Mouse (Mus musculus): ENCODE measurements around the gene Spns1. TPM values are rescaled to one million over a fixed set of nuclear protein-coding genes. Genes with fewer than 3 reads are reported as not detected.
"Not testable (repeated sequence)": the region's sequence is repeated elsewhere in the genome, so short reads cannot be mapped to it uniquely, and the experiment has no call there.

Gene Spns1
- polyA plus RNA-seq, 1 experiment from 2014 or later, result 63.4 TPM

DNA sequence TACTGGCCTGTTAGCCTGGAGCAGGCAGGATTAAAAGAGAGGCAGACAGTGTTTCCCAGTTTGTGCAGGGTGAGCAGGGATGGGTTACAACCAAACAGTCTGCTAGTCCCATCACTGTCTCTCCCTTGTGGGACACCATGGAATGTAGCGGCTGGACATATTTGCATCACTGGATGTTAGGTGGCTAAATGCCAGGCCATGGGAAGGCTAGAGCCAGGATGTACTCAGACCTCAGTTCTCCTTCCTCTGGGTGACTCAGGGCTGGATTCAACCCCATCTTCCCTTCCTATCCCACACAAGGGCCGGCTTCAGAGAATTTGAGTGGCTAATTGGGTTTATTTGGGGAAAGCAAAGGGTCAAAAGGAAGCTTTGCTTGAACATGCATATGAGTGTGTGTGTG, 31.4 kb upstream of the Spns1 start:
- H3K36me3 ChIP-seq (ENCODE audit: control insufficient read depth, insufficient read depth, low read length), result no peaks in the 10 kb centered on the region
- WGBS, result 83% methylated on average over 2 of the region's 2 CpGs

DNA sequence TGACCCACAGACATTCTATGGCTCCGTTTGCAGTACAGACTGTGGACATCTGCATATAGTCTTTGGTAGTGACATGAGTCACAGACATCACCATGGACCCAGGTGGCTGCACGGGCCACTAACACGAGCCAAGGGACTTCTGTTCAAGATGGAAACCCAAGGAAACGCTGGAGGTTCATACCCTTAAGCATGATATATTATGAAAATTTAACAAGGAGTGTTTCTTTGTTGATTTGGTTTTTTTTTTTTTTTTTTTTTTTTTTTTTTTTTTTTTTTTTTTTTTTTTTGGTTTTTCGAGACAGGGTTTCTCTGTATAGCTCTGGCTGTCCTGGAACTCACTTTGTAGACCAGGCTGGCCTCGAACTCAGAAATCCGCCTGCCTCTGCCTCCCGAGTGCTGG, 25.3 kb upstream of the Spns1 start:
- 85% methylated on average over 7 of the region's 8 CpGs for whole genome bisulfite sequencing
- ATAC-seq (ENCODE audit: low read depth), result not testable (repeated sequence)

More for the DNA sequence above, 31.4 kb upstream of the Spns1 start:
- H3K27me3 ChIP-seq (ENCODE audit: control insufficient read depth, insufficient read depth, low read length), result no peaks in the 10 kb centered on the region
- no peaks in the 10 kb centered on the region for H3K4me1 ChIP-seq (ENCODE audit: control insufficient read depth, insufficient read depth, low read length)
- no peak overlapping the region for H3K27ac ChIP-seq (ENCODE audit: low read depth, low read length)
- no peak overlapping the region for H3K4me3 ChIP-seq (ENCODE audit: low read depth, low read length)
- H3K4me2 ChIP-seq (ENCODE audit: low read depth, low read length), result no peak overlapping the region
- H3K9me3 ChIP-seq (ENCODE audit: control insufficient read depth, low read length), result no peaks in the 10 kb centered on the region
- H3K9ac ChIP-seq (replicated peaks; ENCODE audit: low read depth, low read length), result no peak overlapping the region
- no peak for ATAC-seq (ENCODE audit: low read depth)

DNA sequence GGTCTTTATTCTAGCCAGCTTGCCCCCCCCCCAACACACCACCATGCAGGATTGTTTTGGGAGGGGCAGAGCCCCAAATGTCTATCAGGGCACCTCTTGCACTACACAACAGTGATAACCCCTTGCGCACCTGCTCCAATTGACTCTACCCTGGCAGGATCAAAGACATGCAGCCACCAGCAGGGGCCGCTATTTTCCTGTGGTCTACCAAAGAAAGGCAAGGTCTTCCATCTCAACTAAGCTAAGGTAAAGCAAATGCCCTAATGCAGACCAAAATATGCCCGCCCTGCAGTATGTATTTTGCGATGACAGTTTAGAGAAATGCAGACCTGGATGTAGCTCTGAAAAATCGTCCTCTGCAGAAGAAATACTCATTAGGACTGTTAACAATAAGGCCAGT, 22.3 kb upstream of the Spns1 start:
- ATAC-seq (ENCODE audit: low read depth), result no peak
- Histone ChIP-seq H3K9ac (replicated peaks; ENCODE audit: low read depth, low read length) (no peak overlapping the region), H3K4me1 (ENCODE audit: control insufficient read depth, insufficient read depth, low read length) (no peaks in the 10 kb centered on the region), H3K9me3 (ENCODE audit: control insufficient read depth, low read length) (no peaks in the 10 kb centered on the region), H3K36me3 (ENCODE audit: control insufficient read depth, insufficient read depth, low read length) (no peaks in the 10 kb centered on the region), H3K4me3 (ENCODE audit: low read depth, low read length) (no peak overlapping the region), H3K27ac (ENCODE audit: low read depth, low read length) (no peak overlapping the region), H3K4me2 (ENCODE audit: low read depth, low read length) (no peak overlapping the region), H3K27me3 (ENCODE audit: control insufficient read depth, insufficient read depth, low read length) (no peaks in the 10 kb centered on the region)
- 13% methylated on average over 5 of the region's 5 CpGs for WGBS

More for the DNA sequence above, 25.3 kb upstream of the Spns1 start:
- H3K4me1 ChIP-seq (ENCODE audit: control insufficient read depth, insufficient read depth, low read length); H3K9ac ChIP-seq (replicated peaks; ENCODE audit: low read depth, low read length); H3K36me3 ChIP-seq (ENCODE audit: control insufficient read depth, insufficient read depth, low read length); H3K4me2 ChIP-seq (ENCODE audit: low read depth, low read length); H3K27ac ChIP-seq (ENCODE audit: low read depth, low read length); H3K4me3 ChIP-seq (ENCODE audit: low read depth, low read length); H3K9me3 ChIP-seq (ENCODE audit: control insufficient read depth, low read length); H3K27me3 ChIP-seq (ENCODE audit: control insufficient read depth, insufficient read depth, low read length): not testable (repeated sequence)

- H3K27me3 ChIP-seq (ENCODE audit: control insufficient read depth, insufficient read depth, low read length), result no peaks in the 10 kb centered on the region
- 95% methylated on average over 4 of the region's 4 CpGs for WGBS
- H3K36me3 ChIP-seq (ENCODE audit: control insufficient read depth, insufficient read depth, low read length), result no peaks in the 10 kb centered on the region
- H3K9me3 ChIP-seq (ENCODE audit: control insufficient read depth, low read length), result no peaks in the 10 kb centered on the region
- ATAC-seq (ENCODE audit: low read depth), result no peak
- no peak overlapping the region for H3K27ac ChIP-seq (ENCODE audit: low read depth, low read length)
- H3K4me1 ChIP-seq (ENCODE audit: control insufficient read depth, insufficient read depth, low read length), result no peaks in the 10 kb centered on the region
- H3K4me3 ChIP-seq (ENCODE audit: low read depth, low read length), result no peak overlapping the region
- no peak overlapping the region for H3K9ac ChIP-seq (replicated peaks; ENCODE audit: low read depth, low read length)
- no peak overlapping the region for H3K4me2 ChIP-seq (ENCODE audit: low read depth, low read length)
Observed at GRCm38 (mm10) chr7:126397822-126398221, 20.6 kb upstream of the Spns1 start.

GRCm38 (mm10) chr7:126397221-126397620, 20.0 kb upstream of the Spns1 start:
- Histone ChIP-seq H3K4me2 (ENCODE audit: low read depth, low read length) (no peak overlapping the region), H3K9me3 (ENCODE audit: control insufficient read depth, low read length) (no peaks in the 10 kb centered on the region), H3K36me3 (ENCODE audit: control insufficient read depth, insufficient read depth, low read length) (no peaks in the 10 kb centered on the region), H3K4me3 (ENCODE audit: low read depth, low read length) (no peak overlapping the region), H3K9ac (replicated peaks; ENCODE audit: low read depth, low read length) (no peak overlapping the region), H3K4me1 (ENCODE audit: control insufficient read depth, insufficient read depth, low read length) (no peaks in the 10 kb centered on the region), H3K27ac (ENCODE audit: low read depth, low read length) (no peak overlapping the region), H3K27me3 (ENCODE audit: control insufficient read depth, insufficient read depth, low read length) (no peaks in the 10 kb centered on the region)
- ATAC-seq (ENCODE audit: low read depth), result no peak
- 61% methylated on average over 6 of the region's 6 CpGs for WGBS

DNA sequence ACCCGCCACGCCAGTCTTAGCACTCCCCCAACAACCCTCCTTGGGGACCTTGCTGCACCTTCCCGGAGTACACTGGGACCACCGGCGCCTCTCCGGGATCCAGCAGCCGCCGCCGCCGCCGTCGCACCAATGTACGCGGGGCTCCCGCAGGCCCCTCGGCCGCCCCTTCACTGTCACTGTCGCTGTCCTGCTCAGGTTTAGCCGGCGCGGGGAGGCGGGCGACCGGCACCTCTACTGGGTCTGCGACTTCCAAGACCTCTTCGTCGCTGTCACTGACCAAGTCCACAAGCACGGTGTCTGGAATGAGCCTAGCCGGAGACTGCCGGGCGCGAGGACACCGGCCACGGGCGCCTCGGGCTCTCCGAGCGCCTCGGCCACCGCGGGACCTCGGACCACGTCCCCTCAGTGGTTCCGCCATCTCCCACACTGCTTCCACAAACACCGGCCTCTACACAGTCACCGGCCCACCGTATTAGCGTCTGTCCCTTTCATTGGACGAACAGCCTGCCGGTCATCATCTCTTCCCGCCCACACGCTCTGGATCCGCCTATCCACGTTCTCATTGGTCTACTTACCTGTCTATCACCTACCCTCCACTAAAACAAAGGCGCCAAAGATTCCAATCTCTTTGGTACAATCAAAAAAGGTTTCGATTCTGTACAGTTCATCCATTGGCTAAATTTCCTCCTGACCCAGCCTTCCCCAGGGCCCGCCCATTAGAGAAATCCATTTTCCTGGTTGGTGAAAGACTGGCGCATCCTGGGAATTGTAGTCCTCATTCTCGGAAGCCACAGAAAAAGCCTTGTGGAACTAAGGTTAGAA, 19.3 kb upstream of the Spns1 start, which contains the start of gene Nfatc2ip:
Nfatc2ip (minus strand) TSS at position 440 of the 822 bp plus-strand sequence.
- ATAC-seq (ENCODE audit: low read depth), result peak; percentile 100
- Histone ChIP-seq H3K27me3 (ENCODE audit: control insufficient read depth, insufficient read depth, low read length) (no peaks in the 10 kb centered on the region), H3K9ac (replicated peaks; ENCODE audit: low read depth, low read length) (peak within 1 kb of the TSS; percentile 82), H3K27ac (ENCODE audit: low read depth, low read length) (peak within 1 kb of the TSS; percentile 73; the same call in 1 of the 2 replicates), H3K4me1 (ENCODE audit: control insufficient read depth, insufficient read depth, low read length) (no peaks in the 10 kb centered on the region), H3K36me3 (ENCODE audit: control insufficient read depth, insufficient read depth, low read length) (no peaks in the 10 kb centered on the region), H3K9me3 (ENCODE audit: control insufficient read depth, low read length) (no peaks in the 10 kb centered on the region), H3K4me2 (ENCODE audit: low read depth, low read length) (peak within 1 kb of the TSS; percentile 80), H3K4me3 (ENCODE audit: low read depth, low read length) (peak within 1 kb of the TSS; percentile 86)
- under 1% methylated on average over 58 of the region's 59 CpGs for WGBS

DNA sequence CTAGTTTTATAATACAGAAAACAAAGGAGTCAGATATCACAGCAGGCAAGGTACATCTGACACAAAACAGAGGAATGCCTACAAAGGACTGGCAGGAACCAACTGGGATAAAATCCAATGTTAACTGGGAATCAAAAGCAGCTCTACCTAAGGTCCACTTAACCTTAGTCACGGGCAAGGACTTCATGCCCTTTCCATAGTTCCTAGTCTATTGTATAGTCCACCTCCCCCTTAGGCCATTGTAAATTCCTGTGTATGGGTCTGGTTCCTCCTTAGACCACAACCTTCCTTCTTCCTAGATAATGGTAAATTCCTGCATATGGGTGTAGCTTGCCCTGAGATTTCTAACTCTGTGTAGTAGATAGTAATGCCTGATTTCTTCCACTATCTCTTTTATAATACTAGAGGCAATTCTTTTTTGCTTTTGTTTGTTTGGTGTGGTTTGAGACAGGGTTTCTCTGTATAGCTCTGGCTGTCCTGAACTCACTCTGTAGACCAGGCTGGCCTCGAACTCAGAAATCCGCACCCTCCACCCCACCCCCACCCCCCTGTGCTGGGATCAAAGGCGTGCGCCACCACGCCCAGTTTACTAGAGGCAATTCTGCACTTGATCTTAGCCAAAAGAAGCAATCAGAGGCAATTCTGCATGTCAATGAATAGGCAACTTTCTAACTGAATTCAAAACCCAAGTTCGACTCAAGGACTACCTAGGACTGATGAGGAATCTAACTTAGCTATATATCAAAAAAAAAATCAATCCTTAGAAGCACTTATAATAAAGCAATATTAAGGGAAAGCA, 15.0 kb upstream of the Spns1 start:
- not testable (repeated sequence) for H3K27me3 ChIP-seq (ENCODE audit: control insufficient read depth, insufficient read depth, low read length); H3K9ac ChIP-seq (replicated peaks; ENCODE audit: low read depth, low read length); ATAC-seq (ENCODE audit: low read depth); H3K4me1 ChIP-seq (ENCODE audit: control insufficient read depth, insufficient read depth, low read length); H3K36me3 ChIP-seq (ENCODE audit: control insufficient read depth, insufficient read depth, low read length); H3K27ac ChIP-seq (ENCODE audit: low read depth, low read length); H3K4me3 ChIP-seq (ENCODE audit: low read depth, low read length); H3K9me3 ChIP-seq (ENCODE audit: control insufficient read depth, low read length); H3K4me2 ChIP-seq (ENCODE audit: low read depth, low read length)
- 95% methylated on average over 7 of the region's 7 CpGs for WGBS

- H3K4me1 ChIP-seq (ENCODE audit: control insufficient read depth, insufficient read depth, low read length), result no peaks in the 10 kb centered on the region
- H3K4me2 ChIP-seq (ENCODE audit: low read depth, low read length), result no peak overlapping the region
- ATAC-seq (ENCODE audit: low read depth), result no peak
- H3K9ac ChIP-seq (replicated peaks; ENCODE audit: low read depth, low read length), result no peak overlapping the region
- H3K36me3 ChIP-seq (ENCODE audit: control insufficient read depth, insufficient read depth, low read length), result peaks cover 14% of the 10 kb centered on the region
- no peak overlapping the region for H3K27ac ChIP-seq (ENCODE audit: low read depth, low read length)
- no peak overlapping the region for H3K4me3 ChIP-seq (ENCODE audit: low read depth, low read length)
- 100% methylated on average over 1 of the region's 1 CpGs for WGBS
- no peaks in the 10 kb centered on the region for H3K27me3 ChIP-seq (ENCODE audit: control insufficient read depth, insufficient read depth, low read length)
- no peaks in the 10 kb centered on the region for H3K9me3 ChIP-seq (ENCODE audit: control insufficient read depth, low read length)
Observed at GRCm38 (mm10) chr7:126388185-126388584, 10.9 kb upstream of the Spns1 start.

DNA sequence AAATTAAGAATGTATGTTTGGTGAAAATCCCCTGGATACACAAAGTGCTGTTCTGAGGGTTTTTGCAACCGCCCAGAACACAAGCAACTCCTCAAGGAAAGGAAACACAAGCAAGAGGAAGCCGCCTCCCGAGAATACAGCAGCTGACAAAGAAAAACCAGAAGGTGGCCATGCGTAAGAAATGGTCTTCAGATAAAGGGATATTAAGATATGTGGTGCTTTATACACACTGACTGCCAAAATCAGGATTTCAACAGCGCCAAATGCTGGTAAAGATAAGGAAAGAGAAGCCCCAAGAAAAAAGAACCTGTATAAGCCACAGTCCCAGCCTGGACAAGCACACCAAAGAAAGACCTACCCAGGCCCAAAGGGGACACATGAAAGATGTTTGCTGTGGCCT, 6.3 kb upstream of the Spns1 start:
- H3K4me2 ChIP-seq (ENCODE audit: low read depth, low read length), result no peak overlapping the region
- no peak overlapping the region for H3K27ac ChIP-seq (ENCODE audit: low read depth, low read length)
- no peaks in the 10 kb centered on the region for H3K27me3 ChIP-seq (ENCODE audit: control insufficient read depth, insufficient read depth, low read length)
- no peak overlapping the region for H3K4me3 ChIP-seq (ENCODE audit: low read depth, low read length)
- H3K4me1 ChIP-seq (ENCODE audit: control insufficient read depth, insufficient read depth, low read length), result no peaks in the 10 kb centered on the region
- H3K36me3 ChIP-seq (ENCODE audit: control insufficient read depth, insufficient read depth, low read length), result peaks cover 14% of the 10 kb centered on the region
- H3K9ac ChIP-seq (replicated peaks; ENCODE audit: low read depth, low read length), result no peak overlapping the region
- ATAC-seq (ENCODE audit: low read depth), result no peak
- 91% methylated on average over 5 of the region's 5 CpGs for WGBS
- no peaks in the 10 kb centered on the region for H3K9me3 ChIP-seq (ENCODE audit: control insufficient read depth, low read length)

Data from neural tube, embryonic 14.5 days (tissue).